Mouse (Mus musculus) liver, embryonic 14.5 days (tissue): ENCODE data around the gene Pde4d.

Source experiments
- CTCF ChIP-seq: IDR thresholded peaks from 2 replicates; pipeline ENCODE4 v1.5.1; 2016; ENCODE audit warnings: antibody characterized with exemption, low read depth, control low read depth
- EP300 ChIP-seq: IDR thresholded peaks from 2 replicates; pipeline ENCODE4 v1.6.1; 2016; ENCODE audit warnings: antibody characterized with exemption, low read depth

GRCm38 (mm10) chr13:109118296-109118800, 668.6 kb downstream of the Pde4d start:
- no peak for TF ChIP-seq CTCF
- no peak for TF ChIP-seq EP300
